Mouse (Mus musculus) heart, adult 18-20 months (tissue): ENCODE data around the gene Ggact. TPM values are rescaled to one million over a fixed set of nuclear protein-coding genes. Genes with fewer than 3 reads are reported as not detected.

Experiments
- DNase-seq, 2 experiments: peaks; one replicate each; pipeline ENCODE4 v3.0.0; 2021 to 2022; ENCODE audit warnings: mixed read lengths in 1 of 2
- total RNA-seq, 2 experiments: library from RNA; stranded (reverse); gene quantifications; 2 replicates each; pipeline ENCODE4 v1.2.3; 2021

Ggact gene
- total RNA-seq, 2 experiments from 2014 or later = 24.9 to 25.7 TPM

- DNase-seq = no peak
These were observed 12.9 kb downstream of the Ggact start for GRCm38 (mm10) chr14:122900679-122901078.

GRCm38 (mm10) chr14:122898550-122898949 is 15.0 kb downstream of the Ggact start:
- no peak for DNase-seq

GRCm38 (mm10) chr14:122896106-122896505 is 17.5 kb downstream of the Ggact start:
- DNase-seq = no peak

GRCm38 (mm10) chr14:122891470-122891968 is 22.0 kb downstream of the Ggact start:
- no peak for DNase-seq

- DNase-seq = no peak
These were observed 25.1 kb downstream of the Ggact start for GRCm38 (mm10) chr14:122888480-122888872.

GRCm38 (mm10) chr14:122887702-122888479 is 25.7 kb downstream of the Ggact start:
- DNase-seq = no peak

GRCm38 (mm10) chr14:122887278-122887677 is 26.3 kb downstream of the Ggact start:
- DNase-seq = no peak

- DNase-seq = peak; percentile 29 to 40
These were observed 27.7 kb downstream of the Ggact start for GRCm38 (mm10) chr14:122885893-122886292.

GRCm38 (mm10) chr14:122883821-122884584 is 29.6 kb downstream of the Ggact start:
- peak; percentile 18 to 19 for DNase-seq

- no peak for DNase-seq
These were observed 30.1 kb downstream of the Ggact start for GRCm38 (mm10) chr14:122883410-122883806.

- DNase-seq = no peak
These were observed 30.7 kb downstream of the Ggact start for GRCm38 (mm10) chr14:122882795-122883409.

- no peak for DNase-seq
These were observed 31.3 kb downstream of the Ggact start for GRCm38 (mm10) chr14:122882201-122882639.

GRCm38 (mm10) chr14:122881699-122882098 is 31.9 kb downstream of the Ggact start:
- DNase-seq = no peak

GRCm38 (mm10) chr14:122880291-122880690 is 33.3 kb downstream of the Ggact start:
- no peak for DNase-seq

GRCm38 (mm10) chr14:122877787-122878186 is 35.8 kb downstream of the Ggact start:
- no peak for DNase-seq

- DNase-seq = no peak
These were observed 36.8 kb downstream of the Ggact start for GRCm38 (mm10) chr14:122876723-122877122.

GRCm38 (mm10) chr14:122876163-122876562 is 37.4 kb downstream of the Ggact start:
- peak; percentile 60 to 76 for DNase-seq

- DNase-seq = no peak
These were observed 37.9 kb downstream of the Ggact start for GRCm38 (mm10) chr14:122875636-122876035.

- DNase-seq = no peak
These were observed 38.5 kb downstream of the Ggact start for GRCm38 (mm10) chr14:122875056-122875455.

GRCm38 (mm10) chr14:122872612-122873011 is 40.9 kb downstream of the Ggact start:
- no peak for DNase-seq

- no peak for DNase-seq
These were observed 41.5 kb downstream of the Ggact start for GRCm38 (mm10) chr14:122871841-122872580.

- DNase-seq = no peak
These were observed 43.7 kb downstream of the Ggact start for GRCm38 (mm10) chr14:122869831-122870230.
